Mouse (Mus musculus): ENCODE measurements around the gene Samsn1. TPM values are rescaled to one million over a fixed set of nuclear protein-coding genes. Genes with fewer than 3 reads are reported as not detected.

Gene Samsn1
- polyA plus RNA-seq, 1 experiment from 2014 or later, result not detected

- in situ Hi-C loops (cut with MboI; ENCODE audit: low pct_unique_long_range_greater_than_20kb), result no loop called here
- CTCF ChIA-PET, result no interaction called here
- no peak for DNase-seq (ENCODE audit: low read depth, low spot score)
- TF ChIP-seq CTCF (IDR thresholded peaks at IDR 0.05), result no peak
- POLR2A ChIA-PET, result no interaction called here
- no peak for ATAC-seq
- no peaks in the 10 kb centered on the region for H3K27me3 ChIP-seq
Measured at GRCm38 (mm10) chr16:75930222-75930553, 91.9 kb downstream of the Samsn1 start.

- DNase-seq (ENCODE audit: low read depth, low spot score) (no peak), ATAC-seq (no peak)
- TF ChIP-seq CTCF (IDR thresholded peaks at IDR 0.05), result no peak
- CTCF ChIA-PET, result no interaction called here
- no peaks in the 10 kb centered on the region for H3K27me3 ChIP-seq
- POLR2A ChIA-PET, result no interaction called here
- in situ Hi-C loops (cut with MboI; ENCODE audit: low pct_unique_long_range_greater_than_20kb), result no loop called here
Measured at GRCm38 (mm10) chr16:75929536-75930221, 92.4 kb downstream of the Samsn1 start.

GRCm38 (mm10) chr16:75926511-75926910 is 95.6 kb downstream of the Samsn1 start:
- in situ Hi-C loops (cut with MboI; ENCODE audit: low pct_unique_long_range_greater_than_20kb), result no loop called here
- DNase-seq (ENCODE audit: low read depth, low spot score) (no peak), ATAC-seq (no peak)
- POLR2A ChIA-PET, result interaction anchor here (0.6 kb wide), 1 partner anchor 12 kb away, joined by 3 read pairs; no protein-coding TSS in a partner anchor
- TF ChIP-seq CTCF (IDR thresholded peaks at IDR 0.05), result no peak
- H3K27me3 ChIP-seq, result no peaks in the 10 kb centered on the region
- CTCF ChIA-PET, result no interaction called here

- DNase-seq (ENCODE audit: low read depth, low spot score), result no peak
- no peaks in the 10 kb centered on the region for H3K27me3 ChIP-seq
- no peak for ATAC-seq
- ChIA-PET CTCF (no interaction called here), POLR2A (no interaction called here)
- TF ChIP-seq CTCF (IDR thresholded peaks at IDR 0.05), result no peak
- in situ Hi-C loops (cut with MboI; ENCODE audit: low pct_unique_long_range_greater_than_20kb), result no loop called here
Measured at GRCm38 (mm10) chr16:75920870-75921269, 101.2 kb downstream of the Samsn1 start.

GRCm38 (mm10) chr16:75919298-75919697 is 102.8 kb downstream of the Samsn1 start:
- ChIA-PET POLR2A (no interaction called here), CTCF (interaction anchor here (1.0 to 1.5 kb wide), 2 partner anchors 10 to 24 kb away, joined by 3 to 5 read pairs; no protein-coding TSS in a partner anchor)
- in situ Hi-C loops (cut with MboI; ENCODE audit: low pct_unique_long_range_greater_than_20kb), result no loop called here
- H3K27me3 ChIP-seq, result no peaks in the 10 kb centered on the region
- DNase-seq (ENCODE audit: low read depth, low spot score) (no peak), ATAC-seq (no peak)
- no peak for TF ChIP-seq CTCF (IDR thresholded peaks at IDR 0.05)

GRCm38 (mm10) chr16:75917712-75918111 is 104.4 kb downstream of the Samsn1 start:
- no peak for TF ChIP-seq CTCF (IDR thresholded peaks at IDR 0.05)
- DNase-seq (ENCODE audit: low read depth, low spot score), result no peak
- no peak for ATAC-seq
- in situ Hi-C loops (cut with MboI; ENCODE audit: low pct_unique_long_range_greater_than_20kb), result no loop called here
- ChIA-PET CTCF (interaction anchor here (1.5 kb wide), 1 partner anchor 23 kb away, joined by 5 read pairs; no protein-coding TSS in a partner anchor), POLR2A (no interaction called here)
- H3K27me3 ChIP-seq, result no peaks in the 10 kb centered on the region

- in situ Hi-C loops (cut with MboI; ENCODE audit: low pct_unique_long_range_greater_than_20kb), result no loop called here
- DNase-seq (ENCODE audit: low read depth, low spot score), result no peak
- TF ChIP-seq CTCF (IDR thresholded peaks at IDR 0.05), result no peak
- peaks cover 11% of the 10 kb centered on the region for H3K27me3 ChIP-seq
- ATAC-seq, result no peak
- POLR2A ChIA-PET, result no interaction called here
- CTCF ChIA-PET, result no interaction called here
Measured at GRCm38 (mm10) chr16:75912051-75912450, 110.0 kb downstream of the Samsn1 start.

GRCm38 (mm10) chr16:75908635-75909494 is 113.2 kb downstream of the Samsn1 start:
- ATAC-seq (no peak), DNase-seq (ENCODE audit: low read depth, low spot score) (no peak)
- CTCF ChIA-PET, result interaction anchor here (0.7 kb wide), 1 partner anchor 10 kb away, joined by 3 read pairs; no protein-coding TSS in a partner anchor
- no peak for TF ChIP-seq CTCF (IDR thresholded peaks at IDR 0.05)
- in situ Hi-C loops (cut with MboI; ENCODE audit: low pct_unique_long_range_greater_than_20kb), result no loop called here
- POLR2A ChIA-PET, result no interaction called here
- H3K27me3 ChIP-seq, result peaks cover 11% of the 10 kb centered on the region

- ChIA-PET CTCF (no interaction called here), POLR2A (no interaction called here)
- DNase-seq (ENCODE audit: low read depth, low spot score) (no peak), ATAC-seq (no peak)
- in situ Hi-C loops (cut with MboI; ENCODE audit: low pct_unique_long_range_greater_than_20kb), result no loop called here
- H3K27me3 ChIP-seq, result peaks cover 15% of the 10 kb centered on the region
- no peak for TF ChIP-seq CTCF (IDR thresholded peaks at IDR 0.05)
Measured at GRCm38 (mm10) chr16:75906790-75907189, 115.3 kb downstream of the Samsn1 start.

- in situ Hi-C loops (cut with MboI; ENCODE audit: low pct_unique_long_range_greater_than_20kb), result no loop called here
- no peak for TF ChIP-seq CTCF (IDR thresholded peaks at IDR 0.05)
- POLR2A ChIA-PET, result no interaction called here
- ATAC-seq, result no peak
- CTCF ChIA-PET, result no interaction called here
- peaks cover 19% of the 10 kb centered on the region for H3K27me3 ChIP-seq
- DNase-seq (ENCODE audit: low read depth, low spot score), result no peak
Measured at GRCm38 (mm10) chr16:75906260-75906659, 115.8 kb downstream of the Samsn1 start.

GRCm38 (mm10) chr16:75905324-75905723 is 116.8 kb downstream of the Samsn1 start:
- ChIA-PET CTCF (interaction anchor here (1.2 kb wide), 1 partner anchor 17 kb away, joined by 3 read pairs; no protein-coding TSS in a partner anchor), POLR2A (no interaction called here)
- DNase-seq (ENCODE audit: low read depth, low spot score) (no peak), ATAC-seq (no peak)
- in situ Hi-C loops (cut with MboI; ENCODE audit: low pct_unique_long_range_greater_than_20kb), result no loop called here
- no peak for TF ChIP-seq CTCF (IDR thresholded peaks at IDR 0.05)
- H3K27me3 ChIP-seq, result peaks cover 19% of the 10 kb centered on the region

All from Patski (cell line).